Mouse (Mus musculus) embryonic facial prominence, embryonic 14.5 days (tissue): Measurements from ENCODE around the gene Vdr. TPM values are rescaled to one million over a fixed set of nuclear protein-coding genes. Genes with fewer than 3 reads are reported as not detected.

Source experiments
- ATAC-seq: fragments of 200-750 bp; cut with Nextera tagmentation; 2 replicates; pipeline ENCODE4 v1.8.0; 2017; ENCODE audit warnings: low read depth, moderate number of reproducible peaks, moderate TSS enrichment
- DNase-seq: peaks from one replicate; pipeline ENCODE4 v3.0.0-alpha.2; 2015; ENCODE audit warnings: low spot score
- H3K27ac ChIP-seq: fragments of 300-500 bp; sonication (generic); replicated peaks from 2 replicates; pipeline ENCODE4 v1.5.1; 2014; ENCODE audit warnings: low read depth, mild to moderate bottlenecking, low read length, moderate library complexity
- H3K27me3 ChIP-seq: fragments of 300-500 bp; sonication (generic); replicated peaks from 2 replicates; pipeline ENCODE4 v1.6.1; 2014; ENCODE audit warnings: low read length; ENCODE audit not compliant: control insufficient read depth, insufficient read depth
- H3K36me3 ChIP-seq: fragments of 300-500 bp; sonication (generic); 2 replicates; pipeline ENCODE4 v1.6.1; 2014; ENCODE audit warnings: low read length, mixed read lengths; ENCODE audit not compliant: control insufficient read depth, insufficient read depth
- H3K4me1 ChIP-seq: fragments of 300-500 bp; sonication (generic); 2 replicates; pipeline ENCODE4 v1.6.1; 2014; ENCODE audit warnings: antibody characterized with exemption, low read length; ENCODE audit not compliant: control insufficient read depth, insufficient read depth
- H3K4me2 ChIP-seq: fragments of 300-500 bp; sonication (generic); 2 replicates; pipeline ENCODE4 v1.6.1; 2014; ENCODE audit warnings: low read depth, mild to moderate bottlenecking, low read length, moderate library complexity, mixed read lengths
- H3K4me3 ChIP-seq: fragments of 300-500 bp; sonication (generic); 2 replicates; pipeline ENCODE4 v1.5.1; 2014; ENCODE audit warnings: low read depth, mild to moderate bottlenecking, low read length
- H3K9ac ChIP-seq: fragments of 300-500 bp; sonication (generic); 2 replicates; pipeline ENCODE4 v1.6.1; 2014; ENCODE audit warnings: low read depth, mild to moderate bottlenecking, low read length, moderate library complexity, mixed read lengths
- H3K9me3 ChIP-seq: fragments of 300-500 bp; sonication (generic); 2 replicates; pipeline ENCODE4 v1.6.1; 2016; ENCODE audit warnings: low read length; ENCODE audit not compliant: control insufficient read depth
- WGBS: fragments of 180-500 bp; shearing (Covaris S2); extraction: QIAGEN DNeasy Blood & Tissue Kit; methylation state at CpG from one replicate; pipeline ENCODE4 v1.1.7; 2014; 5-methylcytosine and 5-hydroxymethylcytosine counted together
- polyA plus RNA-seq: library from polyadenylated mRNA; unstranded; fragments of >200 nt; fragmentation: Nextera tagmentation; extraction: Ambion mirVana; gene quantifications from 2 replicates; pipeline ENCODE4 v1.2.1, GENCODE M21; 2014

The Vdr gene
- polyA plus RNA-seq, 1 experiment from 2014 or later, result 3.6 TPM

DNA sequence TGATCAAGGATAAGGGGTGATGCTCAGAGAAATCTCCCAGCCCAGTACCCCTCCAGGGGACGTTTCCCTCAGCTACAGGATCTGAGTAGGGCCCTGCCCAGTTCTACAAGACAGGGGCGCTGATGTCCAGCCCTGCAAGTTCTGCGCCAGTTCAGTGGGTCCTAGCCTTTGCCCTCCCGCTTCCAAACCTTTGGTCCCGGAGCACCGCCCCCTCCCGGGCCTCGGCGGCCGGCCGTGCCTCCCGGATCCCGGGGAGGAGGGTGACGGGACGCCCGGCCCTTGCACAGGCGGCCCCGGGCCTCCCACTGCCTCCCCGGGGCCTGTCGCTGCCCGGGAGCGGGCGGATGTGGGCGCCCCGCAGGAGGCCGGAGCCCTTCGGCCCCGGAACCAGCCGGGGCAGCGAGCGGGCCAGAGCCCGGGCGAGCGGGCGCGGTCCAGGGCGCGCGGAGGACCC lies 79.6 kb downstream of the Vdr start:
- Histone ChIP-seq H3K36me3 (no peaks in the 10 kb centered on the region), H3K4me3 (peak overlapping the region; percentile 89), H3K4me2 (peak overlapping the region; percentile 74), H3K4me1 (peaks cover 42% of the 10 kb centered on the region), H3K9ac (peak overlapping the region; percentile 97), H3K27me3 (no peaks in the 10 kb centered on the region), H3K9me3 (no peaks in the 10 kb centered on the region), H3K27ac (peak overlapping the region; percentile 98)
- whole genome bisulfite sequencing, result 1% methylated on average over 15 of the region's 39 CpGs
- ATAC-seq (peak; percentile 27), DNase-seq (no peak)

DNA sequence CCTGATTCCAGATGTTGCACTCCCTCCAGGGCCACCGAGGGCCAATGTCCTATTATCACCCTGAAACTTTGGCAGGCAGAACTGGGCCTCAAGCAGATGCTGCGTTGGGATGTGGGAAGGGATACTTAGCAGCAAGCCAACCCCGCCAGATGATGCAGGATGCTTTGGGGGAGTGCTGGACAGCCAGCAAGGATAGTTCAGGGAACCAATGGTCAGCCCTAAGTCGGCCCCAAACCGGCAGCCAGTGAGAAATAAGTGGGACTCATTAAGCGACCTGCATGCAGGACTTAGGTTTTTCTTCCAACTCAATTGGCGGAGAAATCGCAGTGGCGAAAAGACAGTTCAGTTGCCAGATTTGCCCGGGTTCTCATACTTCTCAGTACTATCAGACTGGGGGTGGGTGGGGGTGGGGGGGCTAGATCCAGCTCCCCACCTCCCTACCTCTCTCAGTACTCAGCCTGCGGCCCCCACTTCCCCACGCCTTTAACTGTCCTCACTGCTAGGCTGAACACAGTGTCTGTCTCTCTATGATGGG lies 80.1 kb downstream of the Vdr start:
- WGBS, result 12% methylated on average over 10 of the region's 12 CpGs
- ATAC-seq (peak; percentile 3; the same call in 1 of the 2 replicates), DNase-seq (no peak)
- Histone ChIP-seq H3K4me2 (peak overlapping the region; percentile 74), H3K36me3 (no peaks in the 10 kb centered on the region), H3K27me3 (no peaks in the 10 kb centered on the region), H3K4me1 (peaks cover 47% of the 10 kb centered on the region), H3K27ac (peak overlapping the region; percentile 98), H3K4me3 (peak overlapping the region; percentile 89), H3K9ac (peak overlapping the region; percentile 97), H3K9me3 (no peaks in the 10 kb centered on the region)

DNA sequence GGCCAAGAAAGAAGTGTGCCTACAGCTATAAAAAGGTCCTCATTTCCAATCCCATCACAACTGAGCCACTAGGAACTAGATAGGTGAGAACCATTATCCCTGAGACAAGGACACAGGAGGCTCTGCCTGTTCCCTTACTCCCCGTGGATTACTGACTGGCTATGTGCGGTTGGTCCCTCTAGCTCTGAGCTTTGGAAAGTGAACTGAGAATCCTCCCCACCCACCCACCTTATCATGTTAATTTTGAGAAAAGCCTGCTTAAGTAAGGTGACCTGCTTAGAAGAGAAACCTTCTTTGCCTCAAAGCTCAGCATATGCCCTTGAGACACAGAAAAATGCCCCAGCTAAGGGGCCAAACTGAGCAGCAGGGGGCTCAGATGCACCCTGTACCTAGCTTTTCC lies 81.0 kb downstream of the Vdr start:
- WGBS, result 53% methylated on average over 2 of the region's 2 CpGs

DNA sequence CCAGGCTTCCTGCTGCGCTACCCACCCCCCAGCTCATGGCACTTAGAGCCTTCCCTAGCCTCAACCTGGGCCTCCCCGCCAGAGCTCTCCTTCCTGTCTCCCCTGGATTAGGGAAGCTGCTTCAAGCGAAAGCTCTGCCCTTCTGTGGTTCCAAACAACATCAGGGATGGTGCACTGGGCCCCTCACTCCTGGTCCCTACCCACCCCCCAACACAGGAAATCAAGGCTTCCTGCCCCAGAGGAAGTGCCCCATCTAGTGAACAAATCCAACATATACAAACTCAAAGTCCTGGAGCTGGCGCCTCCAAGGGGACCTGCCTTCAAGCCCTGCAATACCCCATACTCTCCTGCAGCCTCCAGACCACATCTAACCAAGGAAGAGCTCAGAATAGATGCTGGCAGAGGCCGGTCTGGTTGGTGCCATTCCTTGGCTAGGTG lies 81.5 kb downstream of the Vdr start:
- peak overlapping the region; percentile 74 for H3K4me2 ChIP-seq
- H3K27me3 ChIP-seq, result no peaks in the 10 kb centered on the region
- no peak overlapping the region for H3K4me3 ChIP-seq
- WGBS, result 53% methylated on average over 5 of the region's 5 CpGs
- peaks cover 61% of the 10 kb centered on the region for H3K4me1 ChIP-seq
- no peaks in the 10 kb centered on the region for H3K9me3 ChIP-seq
- H3K9ac ChIP-seq, result peak overlapping the region; percentile 97; the same call in 1 of the 2 replicates
- ATAC-seq, result no peak
- H3K27ac ChIP-seq, result peak overlapping the region; percentile 98
- H3K36me3 ChIP-seq, result no peaks in the 10 kb centered on the region
- DNase-seq, result peak; percentile 53

More for the DNA sequence above, 81.0 kb downstream of the Vdr start:
- DNase-seq (no peak), ATAC-seq (no peak)
- no peaks in the 10 kb centered on the region for H3K36me3 ChIP-seq
- no peaks in the 10 kb centered on the region for H3K9me3 ChIP-seq
- peak overlapping the region; percentile 97; the same call in 1 of the 2 replicates for H3K9ac ChIP-seq
- H3K27ac ChIP-seq, result peak overlapping the region; percentile 98
- H3K27me3 ChIP-seq, result no peaks in the 10 kb centered on the region
- peak overlapping the region; percentile 89; the same call in 1 of the 2 replicates for H3K4me3 ChIP-seq
- peak overlapping the region; percentile 74 for H3K4me2 ChIP-seq
- peaks cover 56% of the 10 kb centered on the region for H3K4me1 ChIP-seq

DNA sequence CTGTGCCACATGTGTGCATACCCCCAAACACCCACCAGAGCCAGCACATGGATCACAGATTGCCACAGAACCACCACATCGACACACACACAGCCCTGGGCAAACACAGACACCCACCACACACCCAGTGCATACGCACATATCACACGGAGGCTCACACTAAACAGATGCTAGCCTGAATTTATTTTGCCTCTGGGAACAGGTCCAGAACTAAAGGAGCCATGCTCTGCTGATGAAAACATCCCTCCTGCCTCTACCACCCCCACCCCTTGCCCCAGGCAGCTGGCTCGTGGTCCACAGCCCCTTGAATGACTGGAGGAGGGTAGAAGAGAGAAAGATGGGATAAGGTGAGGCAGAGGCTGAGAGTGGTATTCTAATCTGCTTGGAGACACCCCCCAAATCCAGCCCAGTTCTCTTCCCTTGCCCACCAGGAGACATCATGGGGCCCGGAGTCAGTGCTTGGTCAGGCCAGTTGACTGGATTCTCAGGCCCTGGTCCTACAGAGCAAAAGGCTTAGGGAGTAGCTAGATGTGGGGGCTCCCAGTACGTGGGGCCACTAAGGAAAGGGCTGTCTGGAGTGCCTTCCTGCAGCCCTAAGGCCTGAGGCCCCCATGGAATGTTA lies 82.1 kb downstream of the Vdr start:
- 25% methylated on average over 6 of the region's 6 CpGs for WGBS
- Histone ChIP-seq H3K27me3 (no peaks in the 10 kb centered on the region), H3K4me1 (peaks cover 64% of the 10 kb centered on the region), H3K9me3 (no peaks in the 10 kb centered on the region), H3K9ac (peak overlapping the region; percentile 32; the same call in 1 of the 2 replicates), H3K36me3 (no peaks in the 10 kb centered on the region), H3K4me3 (peak overlapping the region; percentile 14; the same call in 1 of the 2 replicates), H3K4me2 (peak overlapping the region; percentile 74), H3K27ac (peak overlapping the region; percentile 98)
- DNase-seq (peak; percentile 72), ATAC-seq (no peak)

DNA sequence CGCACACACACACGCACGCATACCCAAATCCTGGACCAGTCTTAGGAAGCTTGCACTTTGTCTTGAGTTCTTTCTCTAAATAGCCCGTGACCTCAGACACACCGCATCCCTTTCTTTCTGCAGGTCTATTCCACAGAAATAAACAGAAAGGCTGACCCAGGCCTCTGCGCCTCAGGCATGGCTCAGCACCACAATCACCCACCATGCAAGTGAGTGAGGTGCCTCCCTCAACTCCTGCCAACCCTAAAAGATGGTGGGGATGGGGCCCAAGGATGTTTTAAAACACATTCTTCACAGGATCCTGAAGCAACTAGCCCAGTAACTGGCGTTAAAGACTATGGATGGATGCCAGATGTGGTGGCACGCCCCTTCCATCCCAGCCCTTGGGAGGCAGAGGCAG lies 83.0 kb downstream of the Vdr start:
- Histone ChIP-seq H3K4me1 (peaks cover 66% of the 10 kb centered on the region), H3K9me3 (no peaks in the 10 kb centered on the region), H3K27me3 (no peaks in the 10 kb centered on the region), H3K4me3 (no peak overlapping the region), H3K4me2 (no peak overlapping the region), H3K9ac (no peak overlapping the region), H3K27ac (no peak overlapping the region), H3K36me3 (no peaks in the 10 kb centered on the region)
- WGBS, result 80% methylated on average over 8 of the region's 8 CpGs
- no peak for ATAC-seq
- no peak for DNase-seq

DNA sequence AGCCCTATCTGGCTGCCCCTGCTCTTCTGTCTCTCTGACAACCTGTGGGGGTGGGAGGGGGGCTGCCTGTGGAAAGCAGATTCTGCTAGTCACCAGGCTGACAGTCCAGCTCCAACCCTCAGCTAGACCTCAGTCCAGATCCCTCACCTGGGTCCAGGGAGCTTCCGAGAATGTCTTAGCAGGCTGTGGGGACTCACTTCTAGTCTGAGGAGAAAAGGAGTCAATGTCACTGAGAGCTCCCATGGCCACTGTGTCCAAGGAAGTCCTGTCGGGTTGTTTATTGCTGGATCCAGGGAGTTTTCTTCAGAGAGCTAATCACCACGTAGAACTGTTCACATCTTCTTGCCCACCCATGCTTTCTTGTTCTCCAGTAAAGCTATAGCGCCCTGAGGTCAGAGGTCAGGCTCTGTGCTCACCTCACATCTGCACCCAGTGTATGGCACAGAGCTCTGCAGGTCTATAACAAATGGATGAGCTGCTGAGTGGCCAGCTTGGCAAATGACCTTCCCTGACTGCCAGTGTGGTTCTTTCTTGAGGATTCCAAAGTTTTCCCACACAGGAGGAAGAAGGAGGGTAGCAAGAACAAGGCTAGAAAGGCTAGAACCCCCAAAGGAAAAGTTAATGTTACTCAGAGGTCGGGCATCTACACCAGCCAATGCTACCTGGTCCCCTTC lies 83.7 kb downstream of the Vdr start:
- H3K36me3 ChIP-seq, result no peaks in the 10 kb centered on the region
- DNase-seq (no peak), ATAC-seq (no peak)
- no peaks in the 10 kb centered on the region for H3K9me3 ChIP-seq
- H3K27ac ChIP-seq, result no peak overlapping the region
- no peak overlapping the region for H3K4me3 ChIP-seq
- H3K4me1 ChIP-seq, result peaks cover 65% of the 10 kb centered on the region
- no peaks in the 10 kb centered on the region for H3K27me3 ChIP-seq
- H3K9ac ChIP-seq, result no peak overlapping the region
- 75% methylated on average over 5 of the region's 5 CpGs for WGBS
- no peak overlapping the region for H3K4me2 ChIP-seq

DNA sequence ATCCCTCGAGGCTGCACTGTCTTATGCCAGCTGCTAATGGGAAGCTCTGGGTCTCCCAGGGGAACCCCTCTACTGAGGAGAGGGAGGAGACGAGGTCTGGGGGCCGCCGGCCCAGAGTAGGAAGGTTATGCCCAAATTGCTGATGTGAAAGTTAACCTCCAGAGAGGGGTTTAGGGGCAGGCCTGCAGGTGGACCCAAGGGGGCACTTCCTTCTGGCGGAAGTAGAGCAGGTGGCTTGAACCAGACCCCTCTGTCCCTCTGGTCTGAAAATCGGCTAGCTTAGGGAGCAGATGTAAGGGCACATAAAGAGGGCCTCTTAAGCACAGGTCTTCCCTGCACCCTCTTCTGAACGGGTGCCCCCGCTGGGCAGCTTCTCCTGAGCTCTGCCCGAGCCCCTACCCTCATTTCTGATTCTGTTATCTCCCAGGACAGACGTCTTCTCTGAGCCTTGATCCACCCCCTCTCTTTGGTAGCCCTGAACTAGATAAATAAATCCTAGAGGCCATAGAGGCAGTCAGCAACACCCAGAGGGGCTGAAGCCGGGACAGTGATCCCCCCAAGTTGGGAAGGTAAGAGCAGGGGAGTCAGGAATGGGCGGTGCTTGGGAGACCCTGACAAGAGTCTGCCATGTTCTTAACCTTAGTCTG lies 84.4 kb downstream of the Vdr start:
- no peak for DNase-seq
- Histone ChIP-seq H3K4me1 (peaks cover 72% of the 10 kb centered on the region), H3K4me2 (peak overlapping the region; percentile 55), H3K9ac (peak overlapping the region; percentile 47; the same call in 1 of the 2 replicates), H3K27me3 (no peaks in the 10 kb centered on the region), H3K9me3 (no peaks in the 10 kb centered on the region), H3K36me3 (0 out of 2 replicates have a peak, but pooled peaks cover 1% of the 10 kb centered on the region), H3K27ac (peak overlapping the region; percentile 83), H3K4me3 (peak overlapping the region; percentile 29; the same call in 1 of the 2 replicates)
- WGBS, result 47% methylated on average over 12 of the region's 12 CpGs
- ATAC-seq, result no peak
